Mouse (Mus musculus) liver, adult 2 months (tissue): ENCODE measurements around the gene Rpl38.

Experiments used
- CTCF ChIP-seq: fragments of 200-500 bp; IDR thresholded peaks from 2 replicates; pipeline ENCODE4 v1.5.1; 2011; ENCODE audit warnings: low read depth, low read length, control low read depth
- POLR2A ChIP-seq: fragments of 200-500 bp; IDR thresholded peaks from 2 replicates; pipeline ENCODE4 v1.6.1; 2011; ENCODE audit warnings: low read length, control low read depth; ENCODE audit not compliant: insufficient read depth; ENCODE audit errors: extremely low read depth

- TF ChIP-seq CTCF (no peak), POLR2A (no peak)
Observed at GRCm38 (mm10) chr11:114641136-114641535, 27.2 kb upstream of the Rpl38 start.
